Mouse (Mus musculus): ENCODE measurements around the gene Tmem145.

Gene Tmem145

GRCm38 (mm10) chr7:25275555-25276298, 30.2 kb upstream of the Tmem145 start:
- DNase-seq (ENCODE audit: low read depth) = no peak

DNA sequence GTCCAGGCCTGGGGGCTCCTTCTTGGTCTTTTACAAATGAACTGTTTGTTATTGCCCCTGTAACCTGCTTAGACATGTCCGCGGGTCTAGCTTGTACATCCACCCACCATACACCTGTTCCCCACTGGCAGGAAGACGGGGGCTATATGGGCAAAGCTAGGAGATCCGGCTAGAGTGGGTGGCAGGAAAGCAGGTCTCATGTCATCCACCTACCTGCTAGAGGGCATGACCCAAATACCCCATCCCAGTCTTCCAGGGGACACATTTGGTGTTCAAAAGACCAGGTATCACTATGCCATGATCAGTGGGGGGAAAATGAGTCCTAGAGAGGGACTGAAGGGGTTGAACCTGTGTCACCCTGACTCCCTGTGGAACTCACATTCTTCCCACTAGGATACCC, 28.5 kb upstream of the Tmem145 start:
- DNase-seq (ENCODE audit: low read depth) = no peak

DNA sequence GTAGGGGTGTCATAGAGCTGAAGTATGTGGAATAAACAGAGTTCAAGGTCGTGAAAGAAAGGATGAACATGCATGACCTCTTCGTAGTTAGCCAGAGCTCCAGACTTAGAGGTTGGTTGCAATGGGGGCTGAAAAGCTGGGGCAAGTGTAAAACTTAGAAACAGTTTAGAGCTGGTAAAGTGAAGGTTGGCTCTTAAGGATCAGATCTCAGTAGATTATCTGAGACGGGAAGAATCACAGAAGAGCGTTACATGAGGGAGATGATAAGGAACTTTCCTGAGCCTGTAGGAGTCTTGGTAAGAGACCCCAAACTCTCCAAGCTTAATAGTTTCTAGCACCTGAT, 27.9 kb upstream of the Tmem145 start:
- no peak for DNase-seq (ENCODE audit: low read depth)

GRCm38 (mm10) chr7:25278341-25279075, 27.4 kb upstream of the Tmem145 start:
- DNase-seq (ENCODE audit: low read depth) = peak; percentile 95

DNA sequence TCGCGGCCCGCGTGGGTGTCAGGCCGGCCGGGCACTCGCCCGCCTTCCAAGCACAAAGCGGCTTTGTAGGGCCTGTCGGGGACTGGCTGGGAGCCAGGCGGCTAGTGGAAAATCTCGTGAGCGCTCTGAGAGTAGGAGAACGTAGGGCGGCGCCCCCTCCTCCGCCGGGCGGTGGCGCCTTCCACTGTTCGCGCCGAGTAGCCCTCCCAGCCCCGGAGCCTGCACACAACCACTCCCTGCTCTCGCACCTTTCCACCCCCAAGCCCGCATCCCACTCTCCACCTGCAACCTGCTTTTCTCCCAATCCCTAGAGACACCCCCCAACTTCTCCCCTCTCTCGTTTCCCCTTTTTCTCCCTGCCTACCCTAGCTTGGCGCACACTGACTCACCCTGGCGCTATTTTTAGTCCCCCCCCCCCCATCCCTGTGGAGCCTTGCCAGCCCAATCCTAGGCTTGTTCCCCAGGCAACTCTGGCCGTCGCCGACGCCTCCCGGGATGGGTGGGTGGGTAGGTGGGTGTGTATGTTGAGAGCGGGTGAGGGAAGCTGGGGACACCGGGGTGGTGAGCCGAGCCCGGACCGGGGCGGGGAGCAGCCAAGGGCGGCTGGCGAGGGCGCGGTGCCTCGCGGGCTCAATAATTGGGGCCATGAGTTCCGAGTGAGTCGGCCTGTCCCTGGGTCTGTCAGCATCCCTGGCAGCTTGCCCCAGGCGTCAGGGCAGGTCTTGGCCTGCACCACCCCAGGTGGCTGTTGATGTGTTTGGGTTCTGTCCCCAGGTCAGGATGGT, 26.6 kb upstream of the Tmem145 start:
- DNase-seq (ENCODE audit: low read depth) = peak; percentile 86

- DNase-seq (ENCODE audit: low read depth) = peak; percentile 92
Measured at GRCm38 (mm10) chr7:25279861-25280791, 25.8 kb upstream of the Tmem145 start.

DNA sequence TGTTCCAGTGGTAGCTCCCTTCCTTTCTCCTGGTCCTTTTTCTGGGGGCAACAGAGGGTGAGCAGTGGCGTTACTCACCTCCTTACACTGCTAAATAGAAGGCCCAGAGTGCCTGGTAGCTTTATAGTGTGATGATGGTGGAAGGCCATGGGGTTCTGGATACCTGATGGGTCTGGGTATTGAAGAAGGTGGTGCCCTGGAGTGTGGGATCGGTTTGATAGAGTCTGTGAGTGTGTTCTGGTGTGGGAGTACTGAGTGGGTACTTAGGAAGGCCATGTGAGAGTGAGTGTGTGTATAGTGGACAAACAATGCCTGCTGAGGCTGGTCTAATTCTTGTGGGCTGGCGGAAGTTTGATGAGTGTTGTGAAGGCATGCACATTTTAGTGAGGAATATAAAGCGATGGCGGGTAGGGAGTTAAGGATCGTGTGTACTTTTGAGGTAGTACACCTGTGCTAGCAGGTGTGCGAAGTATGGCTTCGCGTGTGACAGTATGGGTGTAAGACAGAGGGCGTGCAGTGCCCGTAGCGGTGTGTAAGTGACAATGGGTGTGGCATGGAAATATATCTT, 24.7 kb upstream of the Tmem145 start:
- no peak for DNase-seq (ENCODE audit: low read depth)

GRCm38 (mm10) chr7:25281734-25282601, 23.9 kb upstream of the Tmem145 start:
- peak; percentile 98 for DNase-seq (ENCODE audit: low read depth)

GRCm38 (mm10) chr7:25282731-25283211, 23.1 kb upstream of the Tmem145 start:
- DNase-seq (ENCODE audit: low read depth) = peak; percentile 49

- peak; percentile 48 for DNase-seq (ENCODE audit: low read depth)
Measured at GRCm38 (mm10) chr7:25283637-25284036, 22.3 kb upstream of the Tmem145 start.

GRCm38 (mm10) chr7:25284171-25284570, 21.7 kb upstream of the Tmem145 start:
- DNase-seq (ENCODE audit: low read depth) = no peak

GRCm38 (mm10) chr7:25284766-25285165, 21.1 kb upstream of the Tmem145 start:
- DNase-seq (ENCODE audit: low read depth) = no peak

DNA sequence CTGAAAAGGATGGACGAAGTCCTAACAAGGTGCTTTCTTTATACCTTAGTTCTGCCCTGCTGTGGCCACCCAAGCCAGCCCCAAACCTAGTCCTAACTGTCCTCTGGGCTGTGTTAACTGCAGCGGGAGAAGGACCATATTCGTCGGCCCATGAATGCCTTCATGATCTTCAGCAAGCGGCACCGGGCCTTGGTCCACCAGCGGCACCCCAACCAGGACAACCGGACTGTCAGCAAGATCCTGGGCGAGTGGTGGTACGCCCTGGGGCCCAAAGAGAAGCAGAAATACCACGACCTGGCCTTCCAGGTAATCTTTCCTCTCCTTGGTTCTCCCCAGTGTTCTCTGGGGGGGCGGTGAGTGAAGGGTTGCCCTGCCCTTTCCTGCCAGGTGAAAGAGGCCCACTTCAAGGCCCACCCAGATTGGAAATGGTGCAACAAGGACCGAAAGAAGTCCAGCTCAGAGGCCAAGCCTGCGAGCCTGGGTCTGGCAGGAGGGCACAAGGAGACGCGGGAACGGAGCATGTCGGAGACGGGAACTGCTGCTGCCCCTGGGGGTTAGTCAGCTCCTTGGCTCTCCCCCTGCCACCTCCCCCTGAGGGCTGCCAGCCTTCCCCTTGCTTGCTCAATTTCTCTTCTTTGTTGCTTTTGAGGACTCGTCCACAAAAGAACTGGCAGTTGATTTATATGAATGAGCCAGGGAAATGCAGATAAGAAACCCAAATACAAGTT, 20.2 kb upstream of the Tmem145 start:
- no peak for DNase-seq (ENCODE audit: low read depth)

DNA sequence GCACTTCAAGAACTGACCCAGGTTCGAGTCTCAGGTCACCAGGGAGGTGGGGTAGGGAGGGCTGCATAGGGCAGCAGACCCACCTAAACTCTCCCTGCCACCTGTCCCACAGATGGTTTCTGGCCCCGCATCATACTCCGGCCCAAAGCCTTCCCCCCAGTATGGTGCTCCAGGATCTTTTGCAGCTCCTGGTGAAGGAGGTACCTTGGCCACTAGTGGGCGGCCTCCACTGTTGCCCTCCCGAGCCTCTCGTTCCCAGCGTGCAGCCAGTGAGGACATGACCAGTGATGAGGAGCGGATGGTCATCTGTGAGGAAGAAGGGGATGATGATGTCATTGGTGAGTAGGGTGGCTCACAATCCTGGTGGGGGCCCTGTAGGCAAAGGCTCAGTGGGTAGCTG, 18.9 kb upstream of the Tmem145 start:
- DNase-seq (ENCODE audit: low read depth) = no peak

GRCm38 (mm10) chr7:25288011-25288410, 17.9 kb upstream of the Tmem145 start:
- no peak for DNase-seq (ENCODE audit: low read depth)

DNA sequence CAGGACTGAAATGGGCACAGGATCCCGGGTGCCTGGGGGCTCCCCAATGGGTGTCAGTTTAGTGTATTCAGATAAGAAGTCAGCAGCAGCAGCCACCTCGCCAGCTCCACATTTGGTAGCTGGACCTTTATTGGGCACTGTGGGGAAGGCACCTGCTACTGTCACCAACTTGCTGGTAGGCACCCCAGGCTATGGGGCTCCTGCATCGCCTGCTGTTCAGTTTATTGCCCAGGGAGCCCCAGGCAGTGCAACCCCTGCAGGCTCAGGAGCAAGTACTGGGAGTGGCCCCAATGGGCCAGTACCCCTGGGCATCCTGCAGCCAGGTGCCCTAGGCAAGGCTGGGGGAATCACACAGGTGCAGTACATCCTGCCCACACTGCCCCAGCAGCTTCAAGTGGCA, 17.2 kb upstream of the Tmem145 start:
- no peak for DNase-seq (ENCODE audit: low read depth)

GRCm38 (mm10) chr7:25289925-25290324, 16.0 kb upstream of the Tmem145 start:
- DNase-seq (ENCODE audit: low read depth) = no peak

- no peak for DNase-seq (ENCODE audit: low read depth)
Measured at GRCm38 (mm10) chr7:25290463-25290862, 15.4 kb upstream of the Tmem145 start.

GRCm38 (mm10) chr7:25290911-25291310, 15.0 kb upstream of the Tmem145 start:
- no peak for DNase-seq (ENCODE audit: low read depth)

DNA sequence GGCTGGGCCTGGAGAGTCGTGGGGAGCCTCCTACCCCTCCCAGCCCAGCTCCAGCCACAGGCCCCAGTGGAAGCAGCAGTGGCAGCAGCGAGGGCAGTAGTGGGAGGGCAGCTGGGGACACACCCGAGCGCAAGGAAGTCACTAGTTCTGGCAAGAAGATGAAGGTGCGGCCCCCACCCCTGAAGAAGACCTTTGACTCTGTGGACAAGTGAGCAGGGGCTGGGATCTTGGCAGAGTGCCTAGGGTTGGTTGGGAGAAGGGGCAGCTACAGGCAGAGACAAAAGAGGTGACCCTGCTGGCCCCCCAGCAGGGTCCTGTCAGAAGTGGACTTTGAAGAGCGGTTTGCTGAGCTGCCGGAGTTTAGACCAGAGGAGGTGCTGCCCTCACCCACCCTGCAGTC, 13.8 kb upstream of the Tmem145 start:
- DNase-seq (ENCODE audit: low read depth) = no peak

All from 416B (cell line).